Mouse (Mus musculus): ENCODE results near the gene Trib2. TPM values are rescaled to one million over a fixed set of nuclear protein-coding genes. Genes with fewer than 3 reads are reported as not detected.

Gene Trib2
- 10 to 100 TPM in 1 of 2 experiments, 1 to 10 TPM in 1; 7.1 to 19.5 TPM for total RNA-seq (2021)
- long read RNA-seq, experiment 1, full-length matches to known transcripts: 6 of 8 reads
- long read RNA-seq, experiment 1, partial matches to known transcripts: 0 of 8 reads
- long read RNA-seq, experiment 1, other reads (novel, unspliced or antisense): 2 of 8 reads
- long read RNA-seq, experiment 2, full-length matches to known transcripts: 20 of 23 reads
- long read RNA-seq, experiment 2, partial matches to known transcripts: 0 of 23 reads
- long read RNA-seq, experiment 2, other reads (novel, unspliced or antisense): 3 of 23 reads

- peak; percentile 91 for DNase-seq (ENCODE audit: low spot score)
These were observed at the start of gene Trib2 for GRCm38 (mm10) chr12:15816740-15817178. Trib2 (minus strand) TSS chr12:15816922.

- no peak for DNase-seq (ENCODE audit: low spot score)
These were observed 41.3 kb upstream of the Trib2 start for GRCm38 (mm10) chr12:15858005-15858404.

- no peak for DNase-seq (ENCODE audit: low spot score)
These were observed 39.2 kb upstream of the Trib2 start for GRCm38 (mm10) chr12:15855891-15856290.

GRCm38 (mm10) chr12:15852781-15853180 lies 36.1 kb upstream of the Trib2 start:
- DNase-seq (ENCODE audit: low spot score): peak; percentile 48

- DNase-seq (ENCODE audit: low spot score): no peak
These were observed 35.3 kb upstream of the Trib2 start for GRCm38 (mm10) chr12:15852031-15852430.

GRCm38 (mm10) chr12:15850441-15850895 lies 33.7 kb upstream of the Trib2 start:
- DNase-seq (ENCODE audit: low spot score): peak; percentile 75

GRCm38 (mm10) chr12:15849861-15850294 lies 33.2 kb upstream of the Trib2 start:
- peak; percentile 96 for DNase-seq (ENCODE audit: low spot score)

- DNase-seq (ENCODE audit: low spot score): no peak
These were observed 31.7 kb upstream of the Trib2 start for GRCm38 (mm10) chr12:15848391-15848790.

GRCm38 (mm10) chr12:15844701-15845100 lies 28.0 kb upstream of the Trib2 start:
- no peak for DNase-seq (ENCODE audit: low spot score)

GRCm38 (mm10) chr12:15840864-15841557 lies 24.3 kb upstream of the Trib2 start:
- no peak for DNase-seq (ENCODE audit: low spot score)

- no peak for DNase-seq (ENCODE audit: low spot score)
These were observed 21.5 kb upstream of the Trib2 start for GRCm38 (mm10) chr12:15838201-15838600.

- no peak for DNase-seq (ENCODE audit: low spot score)
These were observed 20.8 kb upstream of the Trib2 start for GRCm38 (mm10) chr12:15837566-15837965.

- no peak for DNase-seq (ENCODE audit: low spot score)
These were observed 15.9 kb upstream of the Trib2 start for GRCm38 (mm10) chr12:15832674-15833052.

- no peak for DNase-seq (ENCODE audit: low spot score)
These were observed 15.4 kb upstream of the Trib2 start for GRCm38 (mm10) chr12:15831941-15832673.

GRCm38 (mm10) chr12:15830750-15831149 lies 14.0 kb upstream of the Trib2 start:
- DNase-seq (ENCODE audit: low spot score): no peak

GRCm38 (mm10) chr12:15828815-15829398 lies 12.2 kb upstream of the Trib2 start:
- no peak for DNase-seq (ENCODE audit: low spot score)

GRCm38 (mm10) chr12:15821019-15821418 lies 4.3 kb upstream of the Trib2 start:
- no peak for DNase-seq (ENCODE audit: low spot score)

GRCm38 (mm10) chr12:15817365-15817764 lies 643 bp upstream of the Trib2 start:
- DNase-seq (ENCODE audit: low spot score): peak; percentile 44

GRCm38 (mm10) chr12:15816254-15816605 lies 492 bp downstream of the Trib2 start:
- DNase-seq (ENCODE audit: low spot score): no peak

- peak; percentile 70 for DNase-seq (ENCODE audit: low spot score)
These were observed 1.0 kb downstream of the Trib2 start for GRCm38 (mm10) chr12:15815576-15816253.

- DNase-seq (ENCODE audit: low spot score): peak; percentile 50
These were observed 1.5 kb downstream of the Trib2 start for GRCm38 (mm10) chr12:15815170-15815575.

All from gastrocnemius, adult 18-20 months (tissue).